Mouse (Mus musculus) left cerebral cortex, adult 9 months (tissue): ENCODE measurements around the gene Efna2.
"Not testable (repeated sequence)": the region's sequence is repeated elsewhere in the genome, so short reads cannot be mapped to it uniquely, and the experiment has no call there.

Experiments
- DNase-seq, 2 experiments: peaks; one replicate each; pipeline ENCODE4 v3.0.0; 2022; ENCODE audit warnings: low spot score in 2 of 2

Gene Efna2

DNA sequence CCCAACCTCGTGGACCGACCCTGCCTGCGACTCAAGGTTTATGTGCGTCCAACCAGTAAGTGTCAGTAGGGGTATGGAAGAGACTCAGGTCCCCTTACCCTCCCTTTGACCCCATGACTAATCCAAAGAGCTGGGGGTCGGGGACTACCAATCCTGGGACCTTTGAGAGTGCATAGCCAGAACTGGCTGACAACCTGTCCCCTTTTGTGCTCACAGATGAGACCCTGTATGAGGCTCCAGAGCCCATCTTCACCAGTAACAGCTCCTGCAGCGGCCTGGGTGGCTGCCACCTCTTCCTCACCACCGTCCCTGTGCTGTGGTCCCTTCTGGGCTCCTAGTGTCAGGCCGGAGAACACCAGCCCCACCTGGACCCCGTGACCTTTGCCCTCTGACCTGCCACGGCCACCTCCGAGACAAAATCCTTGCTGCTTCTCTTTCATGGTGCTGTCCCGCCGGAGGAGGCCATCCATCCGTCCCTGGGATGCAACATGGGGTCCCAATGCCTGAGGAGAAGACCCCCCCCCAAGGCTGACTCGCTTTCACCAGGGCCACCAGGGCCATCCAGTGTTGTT lies 9.3 kb downstream of the Efna2 start:
- no peak for DNase-seq

DNA sequence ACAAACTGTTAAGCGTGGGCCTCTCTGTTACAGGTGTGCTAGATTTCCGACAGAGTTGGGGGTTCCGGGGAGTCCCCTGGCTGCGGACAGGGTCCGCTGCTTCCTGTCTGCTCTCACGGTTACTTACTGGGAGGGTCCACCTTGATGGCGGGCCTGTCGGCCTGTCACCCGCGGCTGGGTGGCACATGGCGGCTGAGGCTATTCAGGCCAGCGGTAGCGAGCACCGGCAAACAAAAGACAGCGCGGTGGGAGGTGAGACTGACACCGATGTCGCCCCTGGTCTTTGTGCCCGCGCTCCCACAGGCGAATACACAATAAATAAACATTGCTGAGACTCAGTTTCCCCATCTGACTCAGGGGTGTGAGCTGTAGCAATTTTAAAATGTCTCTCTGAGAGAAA lies 10.7 kb downstream of the Efna2 start:
- DNase-seq = no peak

DNA sequence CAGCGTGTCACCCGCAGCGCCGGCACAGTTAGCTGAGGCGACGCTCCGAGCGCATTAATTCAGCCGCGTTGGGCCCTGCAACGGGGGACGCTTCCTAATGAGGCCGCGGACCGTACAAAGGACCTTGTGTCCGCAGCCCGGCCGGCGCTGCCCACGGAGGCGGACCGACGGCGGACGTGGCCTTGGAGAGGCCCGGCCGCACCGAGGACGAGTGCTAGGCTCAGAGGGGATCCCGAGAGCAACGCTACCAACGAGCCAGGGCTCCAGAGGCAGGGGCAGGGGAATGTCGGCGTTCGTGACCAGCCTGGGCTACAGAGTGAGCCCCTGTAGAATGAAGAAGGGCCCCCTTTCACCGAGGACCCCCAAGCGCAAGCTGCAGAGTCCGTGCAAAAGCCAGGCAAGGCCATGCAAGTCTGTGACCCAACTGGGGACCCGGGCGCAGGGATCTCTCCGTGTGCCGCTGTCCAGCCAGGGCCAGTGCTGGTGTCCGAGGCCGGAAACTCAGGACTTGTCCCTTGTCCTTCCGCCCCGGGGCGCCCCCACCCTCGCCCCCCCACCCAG lies 11.3 kb downstream of the Efna2 start:
- no peak for DNase-seq

DNA sequence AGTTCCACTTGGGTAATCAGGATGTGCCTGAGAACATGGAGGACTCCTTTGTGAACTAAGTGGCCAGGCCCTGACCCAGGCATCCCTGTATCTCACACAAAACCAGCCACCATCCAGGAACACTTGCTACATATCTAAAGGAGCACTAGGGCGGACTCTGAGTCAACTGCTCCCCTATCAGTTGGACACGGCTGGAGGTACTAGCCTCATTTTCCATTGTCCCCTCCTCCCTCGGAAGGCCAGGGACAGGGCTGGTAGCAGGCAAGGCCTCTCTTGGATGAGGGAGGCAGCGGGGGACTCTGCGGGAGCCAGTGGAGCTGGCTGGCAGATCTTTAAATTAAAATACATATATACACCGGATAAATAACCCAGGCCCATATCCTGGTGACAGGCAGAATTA lies 14.7 kb downstream of the Efna2 start:
- DNase-seq = no peak

DNA sequence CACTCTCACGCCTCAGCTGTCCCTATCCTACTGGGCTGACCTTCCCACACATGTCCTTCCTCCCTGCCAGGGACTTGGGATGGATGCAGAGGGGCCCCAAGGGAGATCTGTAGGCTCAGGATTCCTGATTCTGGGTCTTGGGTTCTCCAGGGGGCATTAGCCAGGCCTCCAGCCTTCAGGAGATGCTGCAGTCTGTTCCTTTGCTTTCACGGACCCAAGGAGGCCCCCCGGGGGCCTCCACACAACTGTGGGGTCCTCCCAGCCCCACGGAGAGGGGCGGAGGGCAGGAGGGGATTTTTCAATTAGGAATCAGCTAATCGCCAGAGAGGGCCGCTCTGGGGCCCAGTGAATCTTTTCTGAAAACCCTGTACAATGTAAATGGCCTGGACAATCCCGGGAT lies 15.2 kb downstream of the Efna2 start:
- no peak for DNase-seq

DNA sequence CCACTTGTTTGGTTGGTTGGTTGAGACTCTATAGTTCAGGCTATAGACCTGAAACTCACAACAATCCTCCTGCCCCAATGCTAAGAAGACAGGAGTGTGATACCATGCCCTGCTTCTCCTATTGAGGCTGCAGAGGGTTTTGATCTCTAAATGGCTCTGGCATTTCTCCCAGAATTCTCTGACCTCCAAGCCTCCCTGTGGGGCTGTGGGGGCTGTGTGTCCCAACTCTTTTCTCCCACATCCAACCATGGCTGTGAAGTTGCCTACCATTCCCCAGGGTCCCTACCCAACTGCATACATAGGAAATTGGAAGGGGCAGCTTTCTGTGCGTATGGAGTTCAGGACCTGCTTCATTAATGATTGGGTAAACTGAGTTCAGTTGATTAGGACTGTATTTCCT lies 16.9 kb downstream of the Efna2 start:
- DNase-seq = no peak

DNA sequence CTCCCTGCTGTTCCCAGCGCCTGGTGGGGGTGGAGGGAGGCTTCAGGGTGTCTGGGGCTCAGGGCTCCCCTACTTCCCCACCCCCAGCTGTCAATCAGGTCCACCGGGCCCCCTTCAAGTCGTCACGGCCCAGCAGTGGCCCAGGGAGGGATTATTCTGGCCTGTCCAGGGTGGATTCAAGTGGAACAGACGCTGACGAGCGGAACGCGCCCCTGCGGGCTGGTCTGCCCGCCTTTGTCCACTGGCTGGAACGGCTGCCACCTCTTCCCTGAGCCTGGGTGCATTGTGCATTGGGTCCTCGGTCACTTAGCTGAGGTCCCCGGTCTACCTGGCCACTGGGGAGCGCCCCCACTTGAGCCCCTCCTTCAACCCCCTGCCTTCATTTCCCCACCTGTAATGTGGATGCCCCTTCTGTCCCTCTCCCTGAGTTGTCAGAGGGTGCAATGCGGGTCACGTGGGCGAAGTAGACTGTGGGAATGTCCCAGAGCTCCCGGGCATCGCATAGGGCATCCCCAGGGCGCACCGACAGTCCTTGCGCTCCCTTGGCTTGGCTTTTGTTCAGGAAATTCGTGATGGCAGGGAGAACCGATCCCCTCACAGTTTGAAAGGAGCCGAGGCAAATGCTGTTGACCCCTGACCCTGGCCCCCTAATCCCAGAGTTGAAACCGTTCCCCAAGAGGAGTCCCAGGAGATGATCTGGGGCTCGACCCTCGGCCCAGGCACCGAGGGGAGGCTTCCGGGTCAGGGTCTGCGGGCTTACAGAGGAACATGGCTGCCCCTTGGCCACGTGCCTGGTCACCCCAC lies 17.7 kb downstream of the Efna2 start:
- no peak for DNase-seq

DNA sequence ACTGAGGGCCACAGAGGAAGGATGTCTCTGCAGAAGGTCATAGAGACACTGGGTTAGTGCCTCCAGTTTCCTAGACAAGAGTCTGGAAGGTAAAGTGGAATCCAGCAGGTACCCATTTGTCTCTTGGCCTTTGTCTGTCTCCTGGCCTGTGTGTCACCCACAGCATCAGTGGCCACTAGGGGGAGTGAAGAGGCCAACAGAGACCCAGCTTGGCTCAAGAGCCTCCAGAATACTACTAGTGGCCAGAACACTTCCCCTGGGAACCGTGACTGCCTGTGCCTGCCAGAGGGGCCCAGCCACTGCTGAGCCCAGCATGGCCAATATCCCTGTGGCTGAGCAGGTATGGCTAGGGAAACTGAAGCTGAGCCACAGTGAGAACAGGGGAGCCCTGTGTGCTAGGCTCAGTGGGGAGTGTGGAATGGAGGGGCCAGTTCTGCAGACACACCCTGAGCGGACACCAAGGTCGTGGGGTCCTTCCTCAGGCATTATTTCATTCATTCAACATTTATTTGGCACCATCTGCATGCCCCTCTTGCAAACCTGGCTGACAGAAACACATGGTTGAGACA lies 20.2 kb downstream of the Efna2 start:
- DNase-seq = peak in 1 of 2 experiments; percentile 85

DNA sequence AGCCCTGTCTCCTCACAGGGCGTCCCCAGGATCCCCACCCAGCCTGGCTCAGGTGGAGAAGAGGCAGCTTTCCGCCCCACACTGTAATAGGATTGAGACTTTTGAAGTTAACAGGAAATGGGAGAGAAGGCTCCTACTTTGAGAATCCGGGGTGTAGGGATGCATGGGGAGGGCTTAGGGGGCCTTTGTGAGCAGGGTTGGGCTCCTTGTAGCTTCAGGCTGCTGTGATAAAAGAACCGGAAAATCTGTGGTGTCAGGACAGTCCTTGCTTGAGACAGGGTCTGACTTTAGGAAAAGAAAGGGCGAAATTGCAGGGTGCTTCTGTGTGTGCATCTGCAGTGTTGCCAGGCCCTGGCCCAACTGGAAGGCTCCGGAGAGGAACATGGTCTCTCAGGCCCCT lies 21.2 kb downstream of the Efna2 start:
- DNase-seq = no peak

DNA sequence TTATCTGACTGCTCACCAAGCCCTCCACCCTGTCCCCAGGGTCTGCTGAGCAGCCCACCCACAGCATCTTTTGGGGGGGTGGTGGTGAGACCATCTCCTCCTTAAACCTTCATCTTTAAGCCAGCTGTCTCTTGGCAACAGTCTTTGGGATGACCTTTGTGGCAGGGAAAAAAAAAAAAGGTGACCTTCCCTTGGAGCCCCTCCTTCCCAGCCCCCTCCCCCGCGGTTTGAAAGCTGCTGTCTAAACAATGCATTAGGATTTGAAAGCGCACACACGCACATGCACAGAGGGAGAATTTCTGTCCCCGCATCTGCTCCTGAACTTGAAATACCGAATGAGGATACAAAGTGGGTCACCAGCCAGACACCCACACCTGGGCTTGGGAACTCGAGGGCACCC lies 24.8 kb downstream of the Efna2 start:
- DNase-seq = no peak

DNA sequence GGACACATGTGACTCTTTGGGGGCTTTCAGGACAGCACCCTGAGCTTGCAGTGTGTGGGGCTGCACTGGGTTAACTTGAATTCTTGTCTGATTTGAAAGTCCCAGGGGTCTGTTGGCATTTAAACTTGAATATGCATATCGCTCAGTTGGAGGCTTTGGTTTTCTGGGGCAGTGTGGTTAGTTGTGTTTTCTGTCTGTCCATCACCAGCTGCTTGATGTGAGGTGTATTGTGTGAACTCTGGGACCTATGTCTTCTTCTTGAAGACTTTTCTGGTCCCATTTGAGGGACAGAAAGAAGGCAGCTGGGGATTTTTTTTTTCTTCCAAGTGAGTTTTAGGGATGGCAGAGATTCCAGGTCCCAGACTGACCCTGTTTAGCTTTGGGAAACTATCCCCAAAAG lies 27.9 kb downstream of the Efna2 start:
- no peak for DNase-seq

DNA sequence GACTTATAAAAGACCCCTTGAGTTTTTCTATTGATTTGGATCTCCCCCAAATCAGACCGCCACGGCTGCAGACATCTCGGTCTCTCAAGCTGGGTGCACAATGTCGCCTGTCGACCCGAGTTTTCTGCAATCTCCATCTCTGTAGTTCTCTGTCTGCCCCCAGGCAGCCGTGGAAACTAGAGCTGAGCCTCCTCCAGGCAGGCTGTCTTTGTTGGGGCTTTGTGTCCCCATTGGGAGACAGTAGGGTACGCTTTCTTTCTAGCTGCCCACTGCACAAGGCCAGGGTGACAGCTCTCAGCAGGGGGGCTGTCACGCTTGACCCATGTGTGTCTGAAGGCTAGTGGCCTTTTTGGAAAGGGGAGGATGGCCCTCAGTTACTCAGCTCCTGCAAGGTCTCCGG lies 28.4 kb downstream of the Efna2 start:
- DNase-seq = no peak

DNA sequence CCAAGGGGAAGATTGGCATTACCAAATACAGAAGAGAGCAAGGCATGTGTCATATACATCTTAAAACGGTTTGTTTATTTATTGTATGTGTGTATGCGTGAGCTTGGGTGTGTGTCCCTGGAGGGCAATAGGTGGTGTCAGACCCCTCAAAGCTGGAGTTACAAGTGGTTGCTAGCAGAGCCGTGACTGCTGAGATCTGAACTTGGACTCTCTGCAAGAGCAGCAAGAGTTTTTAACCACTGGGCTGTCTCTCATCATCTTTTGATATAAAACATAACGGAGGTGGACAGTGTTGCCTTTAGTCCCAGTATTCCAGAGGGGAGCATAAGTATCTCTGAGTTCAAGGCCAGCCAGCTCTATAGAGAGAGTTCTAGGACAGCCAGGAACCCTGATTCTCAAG lies 29.0 kb downstream of the Efna2 start:
- no peak for DNase-seq

DNA sequence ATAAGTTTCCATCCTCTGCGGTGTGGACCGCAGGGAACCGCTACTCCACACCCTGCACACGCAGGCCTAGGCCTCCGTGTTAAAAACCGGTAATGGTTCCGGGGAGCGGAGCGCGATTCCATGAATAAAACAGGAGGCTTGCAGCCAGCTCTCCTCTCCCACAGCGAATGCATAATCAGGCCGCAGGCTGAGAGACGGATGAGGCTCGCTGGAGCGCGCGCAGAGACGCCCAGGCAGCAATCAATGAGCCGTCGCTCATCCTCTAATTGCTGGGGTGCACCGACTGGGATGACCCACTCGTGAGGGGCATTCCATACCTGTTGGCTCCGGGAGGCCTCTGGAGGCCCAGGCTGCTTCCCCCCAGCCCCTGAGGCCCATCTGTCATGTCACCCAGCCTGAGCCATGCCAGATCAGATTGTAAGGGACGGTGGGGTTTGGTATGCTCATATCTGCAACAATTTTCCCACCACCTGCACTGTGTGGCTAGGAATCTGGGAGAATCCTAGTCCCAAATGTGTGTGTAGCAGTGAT lies 29.6 kb downstream of the Efna2 start:
- peak in 1 of 2 experiments; percentile 39 for DNase-seq

DNA sequence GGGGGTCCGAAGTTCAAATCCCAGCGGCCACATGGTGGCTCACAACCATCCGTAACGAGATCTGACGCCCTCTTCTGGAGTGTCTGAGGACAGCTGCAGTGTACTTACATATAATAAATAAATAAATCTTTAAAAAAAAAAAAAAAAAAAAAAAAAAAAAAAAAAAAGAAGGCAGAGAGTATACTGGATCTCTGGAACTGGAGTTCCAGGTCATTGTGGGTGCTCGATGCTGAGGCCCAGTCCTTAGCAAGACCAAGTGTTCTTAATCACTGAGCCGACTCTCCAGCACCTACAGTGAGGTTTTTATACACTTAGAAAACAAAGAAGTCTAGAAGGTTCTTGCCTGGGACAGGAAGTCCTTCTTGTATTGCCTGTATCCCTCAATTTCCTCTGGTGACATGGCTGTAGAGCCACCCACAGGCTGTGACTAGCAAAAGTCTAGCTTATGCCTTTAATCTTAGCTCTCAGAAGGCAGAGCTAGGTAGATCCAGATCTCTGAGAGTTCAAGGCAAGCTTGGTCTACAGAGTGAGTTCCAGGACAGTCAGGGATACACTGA lies 32.3 kb downstream of the Efna2 start:
- DNase-seq = not testable (repeated sequence)

DNA sequence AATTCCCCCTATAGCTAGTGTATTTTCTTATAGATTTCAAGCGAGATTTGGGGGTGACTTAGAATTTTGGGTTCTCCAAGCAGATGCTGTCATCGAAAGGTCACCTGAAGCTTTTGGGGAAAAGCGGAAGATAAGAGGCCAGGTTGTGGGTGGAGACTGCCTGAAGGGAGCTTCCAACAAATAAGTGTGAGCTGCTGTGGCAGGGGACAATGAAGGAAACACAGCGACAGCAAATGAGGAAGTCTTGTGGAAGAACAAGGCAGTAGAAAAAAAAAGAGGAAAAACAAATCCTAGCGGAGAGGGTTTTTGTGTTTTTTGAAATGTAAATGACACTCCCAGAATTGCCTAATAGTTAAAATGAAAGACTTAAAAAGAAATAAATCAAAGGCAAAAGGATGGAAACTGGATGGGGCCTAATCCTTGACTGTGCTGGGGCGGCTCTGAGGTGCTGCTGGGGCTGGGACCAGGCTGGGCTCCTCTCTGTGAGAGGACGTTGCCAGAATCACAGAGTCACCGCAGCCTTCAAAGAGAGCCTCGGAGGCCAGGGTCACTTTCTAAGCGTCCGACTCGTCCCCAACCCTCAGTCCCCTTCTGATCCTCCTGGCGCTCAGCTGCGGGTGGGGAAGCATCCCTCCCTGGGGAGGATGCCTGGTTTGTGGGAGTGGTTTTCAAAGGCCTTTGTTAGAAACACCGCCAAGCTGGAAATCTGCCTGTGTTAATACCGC lies 35.9 kb downstream of the Efna2 start:
- DNase-seq = no peak

DNA sequence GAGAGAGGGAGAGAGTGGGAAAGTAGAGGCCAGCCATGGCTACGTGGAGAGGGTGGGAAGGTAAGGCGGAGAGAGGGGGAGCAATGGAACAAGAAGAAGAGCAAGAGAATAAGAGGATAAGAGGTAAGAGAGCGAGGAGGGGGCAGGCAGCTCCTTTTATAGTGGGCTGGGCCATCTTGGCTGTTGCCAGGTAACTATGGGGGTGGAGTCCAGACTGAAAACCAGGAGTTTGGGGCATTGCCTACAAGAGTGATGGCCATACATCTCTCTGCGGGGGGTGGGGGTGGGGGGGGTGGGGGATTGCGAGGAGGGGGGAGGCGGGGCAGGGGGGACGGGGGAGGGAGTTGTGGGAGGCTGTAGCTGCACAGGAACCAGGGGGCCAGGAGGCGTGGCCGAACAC lies 41.4 kb downstream of the Efna2 start:
- no peak for DNase-seq

DNA sequence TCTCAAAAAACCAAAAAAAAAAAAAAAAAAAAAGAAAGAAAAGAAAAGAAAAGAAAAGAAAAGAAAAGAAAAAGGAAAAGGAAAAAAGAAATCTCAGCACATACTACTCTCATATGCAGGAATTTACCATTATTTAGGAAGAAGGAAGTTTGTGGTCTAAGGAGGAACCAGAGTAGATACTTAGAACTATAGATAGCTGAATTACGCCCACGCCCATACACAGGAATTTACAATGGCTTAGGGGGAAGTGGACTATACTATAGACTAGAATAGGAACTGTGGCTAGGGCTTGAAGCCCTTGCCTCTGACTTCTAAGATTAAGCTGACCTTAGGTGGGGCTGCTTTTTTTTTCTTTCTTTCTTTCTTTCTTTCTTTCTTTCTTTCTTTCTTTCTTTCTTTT lies 43.9 kb downstream of the Efna2 start:
- DNase-seq = not testable (repeated sequence)

DNA sequence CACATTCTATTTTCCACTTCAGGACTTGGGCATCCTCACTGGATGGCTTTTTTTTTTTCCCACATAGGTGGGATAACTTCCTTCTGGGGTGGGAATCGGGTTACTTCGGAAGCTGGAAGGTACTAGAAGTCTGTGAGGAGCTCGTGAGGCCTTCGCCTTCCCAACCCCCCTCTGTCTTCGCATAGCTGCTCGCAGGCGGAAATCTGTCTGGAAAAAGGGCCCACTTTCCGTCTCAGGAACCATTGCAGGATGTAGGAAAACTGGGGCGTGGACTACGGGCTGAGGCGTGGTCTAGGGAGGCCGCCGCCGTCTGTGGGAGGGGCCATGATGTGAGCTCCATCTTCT lies 46.8 kb downstream of the Efna2 start:
- no peak for DNase-seq

DNA sequence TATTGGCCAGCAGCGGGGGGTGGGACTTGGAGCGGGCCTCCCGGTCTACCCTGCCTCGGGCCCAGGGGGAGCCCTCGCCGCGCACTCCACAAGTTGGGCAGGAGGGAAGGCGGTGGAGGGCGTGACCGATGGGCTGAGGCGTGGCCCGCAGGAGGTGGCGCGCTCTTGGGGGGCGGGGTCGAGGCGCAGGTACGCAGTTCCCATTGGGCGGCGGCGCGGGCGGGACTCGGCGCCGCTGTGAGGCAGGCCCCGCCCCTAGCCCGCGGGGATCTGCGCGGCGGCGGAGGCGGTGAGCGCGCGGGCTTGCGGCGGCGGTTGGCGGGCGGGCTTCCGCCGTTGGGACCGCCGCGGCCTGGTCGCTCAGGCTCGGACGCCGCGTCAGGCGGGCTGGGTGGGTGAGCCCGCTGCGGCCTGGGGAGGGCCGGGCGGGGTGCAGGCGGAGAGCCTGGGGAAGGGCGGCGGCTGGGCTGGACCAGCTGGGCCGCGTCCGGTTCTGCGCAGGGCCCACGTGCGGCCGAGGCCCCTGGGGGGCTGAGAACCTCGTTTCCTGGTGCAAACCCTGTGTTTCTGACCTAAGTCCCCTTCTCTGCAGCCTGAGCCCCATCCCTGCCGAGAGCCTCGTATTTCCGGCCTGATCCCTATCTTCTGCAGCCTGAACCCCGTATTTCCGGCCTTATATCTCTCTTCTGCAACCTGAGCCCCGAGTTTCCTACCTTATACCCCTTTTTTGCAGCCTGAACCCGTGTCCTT lies 47.3 kb downstream of the Efna2 start, which contains the start of gene Mum1:
Gene Mum1 (plus strand): TSS at position 19 of the 750 bp plus-strand sequence.
- peak; percentile 98 to 99 for DNase-seq

DNA sequence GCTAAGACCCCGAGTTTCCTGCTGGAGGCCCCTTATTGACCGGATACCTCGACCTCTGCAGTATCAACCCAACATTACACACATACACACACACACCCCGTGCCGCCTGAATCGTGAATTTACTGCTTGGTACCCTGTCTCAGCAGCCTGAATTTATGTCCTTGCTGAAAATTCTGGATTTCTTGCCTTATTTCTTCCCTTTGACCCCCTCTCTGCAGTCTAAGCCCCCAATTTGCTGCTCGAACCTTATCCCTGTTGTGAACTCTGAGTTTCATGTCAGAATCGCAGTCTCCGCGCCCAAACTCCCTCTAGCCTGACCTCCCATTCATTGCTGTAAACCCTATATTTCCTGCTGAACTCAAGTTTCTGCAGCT lies 47.9 kb downstream of the Efna2 start:
- DNase-seq = no peak
